Mouse (Mus musculus) embryonic fibroblast, embryonic 13.5 days (primary cell): ENCODE measurements around the gene Fstl5.

Experiments used
- CTCF ChIP-seq: IDR thresholded peaks from 2 replicates; pipeline ENCODE4 v1.5.1; 2011; ENCODE audit warnings: mild to moderate bottlenecking, control low read depth, low read length, moderate library complexity, borderline replicate concordance; ENCODE audit not compliant: insufficient read depth
- POLR2A ChIP-seq: IDR thresholded peaks from 2 replicates; pipeline ENCODE4 v1.6.1; 2011; ENCODE audit warnings: low read depth, mild to moderate bottlenecking, control low read depth, low read length, moderate library complexity

GRCm38 (mm10) chr3:76679853-76680545, 605.9 kb downstream of the Fstl5 start:
- TF ChIP-seq CTCF (no peak), POLR2A (no peak)
